Mouse (Mus musculus) embryo, embryonic 11.5 days (tissue): ENCODE measurements around the gene Cytl1.

ENCODE experiments used
- DNase-seq: peaks from one replicate; pipeline ENCODE4 v3.0.0-alpha.2; 2012; ENCODE audit warnings: low read depth, low spot score

The Cytl1 gene

DNA sequence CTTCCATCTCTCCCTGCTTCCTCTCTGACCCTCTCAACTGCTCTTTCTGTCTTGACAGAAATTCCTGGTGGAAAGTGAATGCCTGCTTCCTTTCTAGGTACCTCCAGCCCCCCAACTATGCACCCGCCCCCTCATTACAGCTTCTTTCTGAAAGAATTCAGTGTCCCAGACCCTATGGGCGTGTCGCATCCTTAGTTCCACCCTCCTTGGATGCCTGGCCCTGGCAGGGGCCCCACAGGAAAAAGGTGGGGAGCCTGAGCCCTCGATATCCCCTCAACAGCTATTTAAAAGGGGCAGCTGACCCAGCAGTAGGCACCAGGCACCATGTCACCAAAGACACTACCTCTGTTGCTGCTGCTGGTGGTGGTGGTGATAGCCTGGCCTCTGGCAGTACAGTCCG is at the start of gene Cytl1:
Gene Cytl1, plus strand, starts transcription at position 296 of the 400 bp plus-strand sequence.
- no peak for DNase-seq

DNA sequence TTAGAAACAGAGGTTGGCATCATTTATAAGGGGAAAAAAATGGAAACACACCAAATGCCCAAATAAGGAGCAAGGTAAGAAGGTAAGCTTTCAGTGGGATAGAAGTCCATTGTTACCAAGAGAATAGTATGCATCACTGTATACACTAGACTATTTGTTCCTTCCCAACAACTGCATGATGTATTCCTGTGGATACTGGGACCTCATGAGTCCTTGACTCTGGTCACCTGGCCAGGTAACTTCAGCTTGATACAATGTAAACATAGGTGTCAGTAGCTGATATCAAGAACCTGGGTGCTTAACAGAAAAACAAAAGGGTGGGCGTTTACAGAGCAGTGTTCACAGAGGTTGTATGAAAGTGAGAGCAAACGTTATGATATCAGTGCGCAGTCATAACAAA is 42.6 kb upstream of the Cytl1 start:
- no peak for DNase-seq

DNA sequence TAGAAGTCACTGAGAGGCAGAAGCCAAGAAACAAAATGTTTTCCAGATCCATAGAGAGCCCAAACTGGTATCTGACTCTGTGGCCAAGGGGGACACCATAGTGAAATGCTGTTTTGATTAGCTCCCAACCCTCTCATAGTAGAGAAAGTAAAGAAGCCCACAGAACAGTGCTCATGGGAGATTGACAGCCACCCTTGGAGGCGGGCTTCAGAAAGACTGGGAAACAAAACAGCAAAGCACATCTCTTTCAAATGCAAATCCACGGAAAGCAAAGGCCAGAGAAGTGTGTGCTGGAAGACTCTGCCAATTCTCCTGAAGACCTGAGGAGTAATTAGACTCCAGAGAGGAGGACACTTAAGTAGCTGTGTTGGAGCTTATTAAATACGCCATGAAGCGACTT is 39.5 kb upstream of the Cytl1 start:
- no peak for DNase-seq

DNA sequence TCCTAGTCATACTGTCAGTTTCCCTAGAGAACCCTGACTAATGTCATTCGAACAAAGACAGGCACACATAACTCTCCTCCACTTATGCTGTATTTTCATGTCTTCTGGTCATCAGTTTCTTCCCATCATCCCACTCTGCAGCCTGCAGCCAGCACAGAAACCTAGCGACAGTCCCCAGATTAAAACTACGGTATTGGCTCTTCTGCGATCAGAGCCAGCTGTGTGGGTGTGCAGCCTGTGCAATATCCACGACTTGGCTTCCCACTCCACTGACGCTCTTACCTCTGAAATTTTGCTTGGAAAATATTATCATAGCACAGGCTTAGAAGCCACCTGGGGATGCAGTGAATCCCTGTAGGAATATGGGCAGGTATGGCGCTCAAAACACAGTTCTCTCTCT is 38.0 kb upstream of the Cytl1 start:
- no peak for DNase-seq

DNA sequence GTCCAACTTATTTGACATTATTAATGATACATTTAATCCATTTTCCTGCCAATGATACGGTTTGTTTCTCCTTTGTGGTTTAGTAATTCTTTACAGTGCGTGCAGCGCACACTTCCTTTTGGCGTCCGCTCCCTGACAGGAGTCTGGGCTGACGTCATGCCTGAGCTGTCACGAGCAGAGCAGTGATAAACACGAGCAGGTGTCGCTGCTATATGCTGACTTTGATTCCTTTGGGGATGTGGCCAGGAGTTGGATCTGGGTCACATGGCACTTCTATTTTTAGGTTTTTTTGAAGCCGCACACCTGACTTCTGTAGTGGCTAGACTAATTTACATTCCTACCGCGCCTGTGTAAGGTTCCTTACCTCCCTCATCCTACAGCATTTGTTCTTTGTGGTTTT is 35.6 kb upstream of the Cytl1 start:
- no peak for DNase-seq

DNA sequence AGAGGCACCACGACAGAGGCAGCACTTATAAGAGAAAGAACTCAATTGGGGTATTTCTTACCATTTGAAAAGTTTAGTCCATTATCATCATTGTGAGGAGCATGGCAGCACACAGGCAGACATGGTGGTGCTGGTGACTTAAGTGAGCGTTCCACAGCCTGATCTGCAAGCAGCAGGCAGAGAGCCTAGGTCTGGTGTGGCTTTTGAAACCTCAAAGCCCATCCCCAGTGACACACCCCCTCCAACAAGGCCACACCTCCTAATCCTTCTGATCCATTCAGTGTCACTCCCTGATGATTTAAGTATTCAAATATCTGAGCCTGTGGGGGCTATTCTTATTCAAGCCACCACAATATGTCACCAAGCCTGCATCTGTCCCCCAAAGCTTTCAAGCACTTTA is 30.4 kb upstream of the Cytl1 start:
- DNase-seq: no peak

DNA sequence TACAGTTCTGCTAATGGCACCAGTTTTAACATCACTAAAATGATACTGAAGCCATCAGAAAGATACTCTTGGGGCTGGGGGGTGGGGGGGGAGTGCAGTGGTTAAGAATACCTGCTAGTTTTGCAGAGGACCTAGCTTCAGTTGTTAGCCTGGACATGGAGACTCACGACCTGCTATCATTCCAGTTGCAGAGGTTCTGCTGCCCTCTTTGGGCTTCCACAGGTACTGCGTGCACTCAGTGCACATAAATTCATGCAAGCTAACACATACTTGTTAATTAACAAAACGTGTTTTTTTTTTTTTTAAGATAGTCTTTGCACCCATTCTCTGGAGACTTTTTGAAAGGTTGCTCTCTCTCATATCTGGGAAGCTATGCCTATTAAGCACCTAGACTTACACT is 27.2 kb upstream of the Cytl1 start:
- DNase-seq: no peak

DNA sequence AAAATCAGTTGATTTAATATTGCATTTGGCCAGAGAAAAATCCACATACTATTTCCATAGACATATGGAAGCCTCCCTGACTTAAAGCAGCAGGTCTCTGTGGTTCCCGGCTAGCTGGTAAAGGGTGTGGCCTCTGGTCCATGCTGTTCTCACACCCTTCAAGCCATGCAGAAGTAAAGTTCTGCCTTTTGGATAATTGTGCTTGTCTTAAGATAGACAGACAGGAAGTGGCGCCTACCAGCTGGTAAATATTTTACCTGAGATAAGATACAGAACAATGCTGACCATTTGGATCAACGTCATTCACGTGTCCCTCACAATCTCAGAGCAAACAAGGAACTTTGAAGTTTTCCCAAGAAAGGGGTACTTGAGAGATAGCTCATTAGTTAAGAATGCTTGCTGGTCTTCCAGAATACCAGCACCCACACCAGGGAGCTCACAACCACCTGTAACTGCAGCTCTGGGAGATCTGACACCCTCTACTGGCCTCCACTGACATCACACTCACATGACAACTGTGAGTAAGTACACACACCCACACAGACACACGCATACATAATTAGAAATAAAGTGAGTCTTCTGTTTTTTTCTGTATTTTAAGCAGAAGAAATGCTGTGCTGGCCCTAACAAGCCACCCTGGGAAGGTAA is 25.9 kb upstream of the Cytl1 start:
- DNase-seq: no peak

DNA sequence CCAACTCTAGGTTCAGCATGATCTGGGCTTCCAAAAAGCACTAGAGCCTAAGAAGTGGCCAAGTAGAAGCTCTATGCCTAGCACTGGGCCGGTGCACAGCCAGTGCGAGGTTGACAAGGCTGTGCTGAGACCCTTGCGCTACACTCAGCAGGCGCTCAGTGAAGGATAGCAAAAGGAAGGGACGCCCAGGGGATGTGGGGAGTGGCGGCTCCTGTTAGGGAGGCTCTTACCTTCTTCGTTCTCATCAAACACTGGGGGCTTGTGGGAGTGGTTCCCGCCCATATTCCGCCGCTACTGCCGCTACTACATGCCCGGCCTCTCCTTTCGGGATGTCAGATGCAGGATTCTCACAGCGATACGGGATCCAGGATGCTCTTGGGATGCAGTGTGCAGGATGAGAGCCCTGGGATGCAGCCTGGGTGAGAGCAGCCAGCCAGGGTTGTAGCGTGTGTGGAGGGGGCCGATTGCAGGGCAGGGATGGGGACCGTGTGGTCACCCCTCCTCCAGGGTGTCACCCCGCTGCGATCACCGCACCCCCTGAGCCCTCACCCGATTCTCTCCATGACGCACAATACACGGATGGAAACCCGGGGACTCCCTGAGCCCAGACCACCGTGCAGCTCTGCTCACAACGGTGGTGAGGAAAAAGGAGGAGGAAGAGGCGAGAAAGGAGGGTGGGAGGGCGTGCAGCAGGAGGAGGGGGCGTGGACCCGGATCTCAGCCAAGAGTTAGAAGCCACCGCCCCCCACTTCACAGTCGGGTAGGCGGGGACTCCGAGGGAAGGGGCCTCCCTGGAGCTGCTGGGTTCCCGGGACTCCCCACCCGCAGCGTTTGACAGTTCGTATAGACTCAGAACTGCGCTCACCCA is 18.6 kb upstream of the Cytl1 start, which contains the start of gene Stk32b:
Gene Stk32b, minus strand, starts transcription at position 667 of the 868 bp plus-strand sequence.
- DNase-seq: no peak

DNA sequence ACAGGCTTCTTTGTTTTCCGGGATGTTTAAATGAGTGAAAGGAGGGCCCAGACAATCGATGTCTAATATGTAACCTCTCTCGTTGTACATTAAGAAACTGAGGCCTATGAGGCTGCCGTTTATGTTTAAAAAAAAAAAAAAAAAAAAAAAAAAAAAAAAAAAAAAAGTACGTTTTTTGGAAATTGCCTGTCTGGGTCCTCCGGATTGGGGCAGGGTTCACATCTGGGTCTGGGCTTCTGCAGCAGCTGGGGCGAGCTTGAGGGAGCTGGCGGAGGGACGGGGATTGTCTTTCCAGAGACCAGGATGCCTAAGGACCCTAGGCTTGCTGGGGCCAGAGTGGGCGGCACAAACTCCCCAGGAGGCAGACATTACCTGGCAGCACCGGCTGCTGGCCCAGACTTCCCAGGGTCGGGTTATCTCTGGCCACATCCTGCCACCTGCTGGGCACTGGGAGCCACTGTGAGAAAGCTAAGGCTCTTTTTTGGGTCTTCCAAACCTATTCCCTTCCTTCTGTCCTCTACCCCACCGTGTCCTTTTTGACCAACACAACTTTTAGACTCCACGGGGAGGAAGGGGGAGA is 17.8 kb upstream of the Cytl1 start:
- no peak for DNase-seq

DNA sequence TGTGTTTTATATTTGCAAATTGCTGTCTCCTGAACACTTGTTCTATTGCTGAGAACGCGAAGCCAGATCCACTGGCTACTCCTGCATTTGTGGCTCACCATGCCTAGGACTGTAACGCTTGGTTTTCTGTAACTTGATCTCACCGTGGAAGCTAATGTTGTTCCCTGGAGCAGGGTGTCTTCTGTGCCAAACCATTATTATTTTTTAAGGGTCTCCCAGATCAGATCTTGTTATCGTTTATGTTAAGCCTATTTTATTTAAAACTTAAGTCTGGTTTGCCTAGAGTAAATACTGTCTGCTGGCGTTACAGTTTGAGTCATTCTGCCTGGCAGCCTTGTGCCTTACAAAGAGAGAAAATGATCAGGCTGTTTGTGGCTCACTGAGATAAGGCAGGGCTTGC is 14.6 kb upstream of the Cytl1 start:
- DNase-seq: no peak

DNA sequence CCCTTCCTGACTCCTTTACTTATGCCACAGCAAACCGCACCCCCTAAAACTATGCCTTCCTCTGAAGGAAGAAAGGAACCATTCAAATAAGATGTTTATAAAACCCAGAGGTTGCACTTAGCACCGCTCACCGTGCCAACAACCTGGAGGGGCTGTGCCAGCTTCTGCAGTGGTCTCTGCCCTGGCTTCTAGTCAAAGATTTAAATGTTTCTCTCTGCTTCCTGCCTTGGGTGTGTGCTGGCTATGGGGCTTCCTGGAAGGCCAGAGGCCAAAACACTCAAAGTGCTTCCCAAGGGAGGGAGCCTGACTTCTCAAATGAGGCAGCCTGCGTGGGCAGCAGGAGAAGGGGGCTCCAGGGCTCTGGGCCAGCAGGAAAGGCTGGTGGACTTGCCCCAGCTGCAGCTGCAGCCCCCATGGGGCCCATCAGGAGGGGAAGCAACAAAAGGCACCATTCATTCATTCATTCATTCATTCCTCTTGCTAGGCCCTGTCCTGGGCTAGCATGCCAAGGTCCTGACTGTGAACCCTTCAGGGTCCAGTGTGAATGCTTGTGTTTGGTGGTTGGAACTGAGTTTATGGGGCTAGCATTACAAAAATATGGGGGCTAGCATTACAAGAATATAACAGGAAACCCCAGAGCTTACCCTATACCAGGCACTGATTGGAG is 10.0 kb upstream of the Cytl1 start:
- DNase-seq: no peak

DNA sequence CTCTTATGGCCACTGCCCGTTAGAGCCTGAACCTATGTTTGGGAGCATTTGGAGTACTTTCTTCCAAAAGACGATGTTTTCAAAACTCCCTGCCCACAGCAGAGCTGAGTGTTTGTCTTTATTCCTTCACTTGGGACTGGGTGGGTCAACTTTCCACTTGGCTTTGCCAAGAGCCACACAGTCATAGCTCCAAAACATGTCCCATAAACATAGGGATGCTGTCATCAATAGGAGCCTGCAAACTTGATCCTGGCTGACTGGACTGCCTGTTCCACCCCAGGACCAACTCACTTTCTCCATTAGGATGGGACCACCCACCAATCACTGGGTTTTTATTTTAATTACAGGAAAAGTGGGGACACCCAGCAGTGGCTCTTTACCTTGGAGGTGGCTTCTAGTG is 4.5 kb upstream of the Cytl1 start:
- DNase-seq: no peak

DNA sequence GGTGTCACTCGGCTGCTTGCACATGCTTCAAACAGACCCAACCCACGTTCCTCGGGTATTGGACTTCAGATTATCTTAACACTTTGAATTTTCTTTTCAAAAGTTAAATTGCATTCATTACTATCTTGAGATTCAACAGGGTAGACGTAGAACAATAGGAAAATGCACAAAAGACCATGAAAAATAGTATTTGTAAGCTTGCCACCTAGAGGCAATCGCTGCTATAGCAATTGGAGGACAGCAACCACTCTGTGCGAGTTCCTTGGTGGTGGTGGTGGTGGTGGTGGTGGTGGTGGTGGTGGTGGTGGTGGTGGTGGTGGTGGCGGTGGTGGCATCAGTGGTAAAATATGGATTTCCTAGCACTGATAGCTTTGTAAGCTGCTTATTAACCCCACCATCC is 894 bp downstream of the Cytl1 start:
- no peak for DNase-seq

DNA sequence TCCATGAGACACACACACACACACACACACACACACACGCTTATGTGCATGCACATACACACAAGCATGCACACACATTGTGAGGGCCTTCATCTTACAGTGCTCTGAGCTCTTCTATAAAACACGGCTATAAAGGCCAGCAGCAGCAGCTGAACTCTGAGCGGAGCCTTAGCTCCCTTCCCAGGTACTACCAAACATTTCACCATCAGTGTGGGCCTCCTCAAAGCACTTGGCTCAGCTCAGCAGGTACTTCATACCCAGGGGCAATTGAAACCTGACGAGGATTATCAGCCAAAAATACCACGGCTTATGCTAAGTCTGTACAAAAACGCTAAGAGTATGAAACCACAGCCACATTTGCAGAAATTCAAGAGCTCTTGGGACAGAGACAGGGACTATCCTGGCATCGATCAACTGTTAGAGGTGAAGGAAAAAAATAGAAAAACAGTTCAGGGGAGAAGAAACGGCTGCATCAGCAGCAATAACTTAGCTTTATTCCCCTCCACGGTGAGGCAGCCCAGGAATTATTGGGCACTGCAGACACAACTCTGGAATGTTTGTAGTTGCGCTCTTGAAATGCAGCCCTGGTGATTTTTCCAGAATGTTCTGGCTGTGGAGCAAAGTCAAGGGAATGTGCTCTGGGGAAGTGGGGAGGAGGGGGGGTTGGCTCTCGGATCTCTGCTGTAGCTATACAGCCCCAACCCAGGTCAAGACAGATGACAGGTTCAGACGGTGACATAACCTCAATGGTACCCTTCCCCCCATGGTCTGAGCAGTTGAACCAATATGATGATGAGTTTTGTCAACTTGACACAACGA is 8.8 kb downstream of the Cytl1 start:
- DNase-seq: no peak

DNA sequence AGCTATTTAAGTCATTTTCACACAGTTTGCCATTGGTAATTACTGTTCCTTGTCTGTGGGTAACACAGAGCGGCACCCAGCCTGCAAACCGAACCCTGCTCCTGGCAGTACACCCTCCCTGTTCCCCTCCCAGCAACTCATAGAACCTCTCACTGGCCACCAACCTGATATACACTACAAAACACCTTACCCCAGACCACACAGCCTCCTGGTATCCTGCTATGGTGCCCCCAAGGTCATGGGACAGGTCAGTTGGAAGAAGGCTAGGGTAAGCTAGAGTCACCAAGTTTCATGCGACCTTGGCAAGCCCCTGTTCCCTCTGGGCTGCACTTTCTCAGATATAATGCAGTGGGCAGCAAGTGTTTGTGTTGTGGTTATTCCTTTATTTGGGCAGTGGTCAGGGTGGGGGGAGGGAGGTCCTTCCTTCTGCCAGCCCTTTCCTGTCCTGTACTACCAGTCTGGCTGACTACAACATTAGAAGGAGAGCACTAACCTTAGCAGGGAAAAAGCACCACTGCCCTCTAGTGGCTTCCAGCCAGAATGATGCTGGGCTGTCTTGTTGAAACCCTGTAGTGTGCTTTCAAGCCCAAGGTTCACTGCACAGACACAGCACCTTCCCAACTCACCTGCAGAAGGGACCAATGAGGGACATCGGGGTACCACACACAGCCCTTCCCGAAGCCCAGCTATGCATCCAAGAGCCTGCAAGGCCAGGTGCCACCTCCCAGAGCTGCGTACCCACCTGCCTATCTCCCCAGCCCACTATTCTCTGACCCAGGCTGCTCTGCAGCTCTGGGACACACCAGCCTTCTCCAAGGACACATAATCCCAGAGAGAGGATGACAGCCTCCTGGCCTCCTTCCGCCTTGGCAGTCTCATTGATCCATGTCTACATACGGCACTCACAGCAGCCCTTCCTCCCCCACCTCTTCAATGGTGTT is 17.0 kb downstream of the Cytl1 start:
- peak; percentile 60 for DNase-seq

DNA sequence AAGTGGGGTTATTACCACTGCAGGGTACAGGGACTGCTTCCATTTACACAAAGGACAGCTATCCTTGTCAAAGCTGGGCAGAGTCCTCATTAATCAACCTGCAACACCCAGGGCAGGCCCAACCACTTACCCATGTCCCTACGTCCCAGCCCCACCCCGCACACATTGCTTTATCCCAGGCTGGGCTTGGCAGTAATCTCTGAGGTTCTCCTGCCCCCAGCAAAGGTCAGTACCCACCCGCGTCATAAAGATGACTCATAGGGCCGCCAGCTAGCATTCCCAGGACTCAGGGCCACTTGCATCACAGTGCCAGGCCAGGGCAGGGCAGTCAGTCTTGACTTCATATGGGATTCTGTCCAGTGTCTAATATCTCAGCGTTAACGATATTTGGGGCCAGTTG is 18.0 kb downstream of the Cytl1 start:
- DNase-seq: no peak

DNA sequence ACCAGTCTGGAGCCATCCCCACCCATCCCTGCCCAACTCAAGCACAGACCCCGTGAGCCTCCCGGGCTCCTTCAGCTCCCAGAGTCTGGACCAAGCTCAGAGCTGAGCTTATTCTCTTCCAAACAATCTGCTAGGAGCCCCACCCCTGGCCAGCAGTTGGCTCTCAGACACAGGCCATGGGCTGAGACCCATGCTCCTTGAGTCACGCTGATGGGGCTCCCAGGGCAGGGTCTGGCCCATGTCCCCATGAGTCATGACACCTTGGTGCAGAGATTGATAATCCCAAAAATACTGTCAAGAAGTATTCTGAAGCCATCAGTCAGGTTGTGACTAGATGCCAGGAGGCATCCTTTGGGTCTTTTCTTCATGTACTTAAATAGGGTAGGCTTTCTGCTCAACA is 26.7 kb downstream of the Cytl1 start:
- DNase-seq: no peak

DNA sequence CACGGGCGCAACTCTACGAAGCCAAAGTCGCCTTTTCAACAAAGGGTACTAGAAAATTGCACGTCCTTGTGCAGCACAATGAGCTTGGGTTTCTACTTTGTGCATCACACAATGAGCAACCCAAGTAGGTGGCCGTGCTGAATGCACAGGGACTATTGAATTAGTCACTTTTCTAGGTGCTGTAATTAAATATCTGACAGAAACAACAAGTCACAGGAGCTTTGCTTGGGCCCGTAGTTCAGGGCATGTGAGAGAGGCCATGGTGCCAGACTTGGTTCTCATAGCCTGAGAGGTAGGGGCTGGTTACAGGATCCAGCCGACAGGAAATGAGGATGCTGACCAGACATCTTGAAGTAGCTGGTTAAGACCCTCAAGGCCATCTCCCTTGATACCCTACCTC is 30.5 kb downstream of the Cytl1 start:
- DNase-seq: no peak

DNA sequence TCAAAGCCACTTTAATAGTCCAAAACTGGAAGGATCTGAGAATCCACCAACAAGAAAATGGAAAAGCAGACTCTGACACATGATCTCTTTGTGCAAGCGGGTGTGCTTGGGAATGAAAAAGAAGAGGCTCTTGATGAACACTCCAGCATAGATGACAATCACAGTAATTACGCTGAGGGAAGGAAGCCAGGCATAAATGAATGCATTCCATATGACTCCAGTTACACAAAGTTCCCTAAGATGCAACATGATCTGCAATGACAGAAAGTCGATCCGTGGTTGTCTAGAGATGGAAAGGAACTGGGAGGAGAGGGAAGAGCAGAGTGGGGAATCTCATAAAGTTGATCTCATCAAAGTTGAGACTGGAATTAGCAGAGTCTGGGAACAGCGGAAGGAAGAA is 31.9 kb downstream of the Cytl1 start:
- DNase-seq: no peak
